Mouse (Mus musculus): ENCODE data around the gene Prickle4. TPM values are rescaled to one million over a fixed set of nuclear protein-coding genes. Genes with fewer than 3 reads are reported as not detected.

Gene Prickle4
- total and polyA plus RNA-seq, 3 experiments = 3.7 to 8.3 (median 3.9) TPM

- Histone ChIP-seq H3K79me2 (replicated peaks; ENCODE audit: control insufficient read depth, insufficient read depth, low read length) (no peaks in the 10 kb centered on the region), H3K36me3 (ENCODE audit: control insufficient read depth, insufficient read depth, low read length) (no peaks in the 10 kb centered on the region), H3K9ac (ENCODE audit: low read depth, low read length) (no peak within 1 kb of the TSS), H3K4me1 (ENCODE audit: control insufficient read depth, insufficient read depth, low read length) (no peaks in the 10 kb centered on the region), H3K27ac (no peak within 1 kb of the TSS), H3K4me3 (no peak within 1 kb of the TSS), H3K27me3 (ENCODE audit: control insufficient read depth, insufficient read depth, low read length) (no peaks in the 10 kb centered on the region)
- intact Hi-C loops (cut with DNase I) = no loop called here
- 78% methylated on average over 11 of the region's 11 CpGs for WGBS
- DNase-seq = no peak
- TF ChIP-seq POLR2A (IDR thresholded peaks at IDR 0.05; ENCODE audit: insufficient read depth, low read depth, low read length) = no peak
- no peak for TF ChIP-seq CTCF (IDR thresholded peaks at IDR 0.05)
- no peak for TF ChIP-seq EP300 (IDR thresholded peaks at IDR 0.05; ENCODE audit: insufficient read depth, low read depth, low read length)
Observed at GRCm38 (mm10) chr17:47726566-47726965, 32.0 kb upstream of the Prickle4 start, which contains the start of gene Pgc. Pgc (plus strand) TSS chr17:47726842.

- intact Hi-C loops (cut with DNase I) = no loop called here
- H3K9ac ChIP-seq (ENCODE audit: low read depth, low read length) = no peak overlapping the region
- H3K4me3 ChIP-seq = no peak overlapping the region
- H3K79me2 ChIP-seq (replicated peaks; ENCODE audit: control insufficient read depth, insufficient read depth, low read length) = no peaks in the 10 kb centered on the region
- WGBS = 11% methylated on average over 4 of the region's 4 CpGs
- no peaks in the 10 kb centered on the region for H3K4me1 ChIP-seq (ENCODE audit: control insufficient read depth, insufficient read depth, low read length)
- no peak overlapping the region for H3K27ac ChIP-seq
- TF ChIP-seq EP300 (IDR thresholded peaks at IDR 0.05; ENCODE audit: insufficient read depth, low read depth, low read length) = no peak
- no peak for TF ChIP-seq CTCF (IDR thresholded peaks at IDR 0.05)
- no peaks in the 10 kb centered on the region for H3K27me3 ChIP-seq (ENCODE audit: control insufficient read depth, insufficient read depth, low read length)
- H3K36me3 ChIP-seq (ENCODE audit: control insufficient read depth, insufficient read depth, low read length) = no peaks in the 10 kb centered on the region
- DNase-seq = no peak
Observed at GRCm38 (mm10) chr17:47721183-47721582, 26.6 kb upstream of the Prickle4 start.

- TF ChIP-seq EP300 (IDR thresholded peaks at IDR 0.05; ENCODE audit: insufficient read depth, low read depth, low read length) = no peak
- TF ChIP-seq CTCF (IDR thresholded peaks at IDR 0.05) = no peak
- no peak for TF ChIP-seq POLR2A (IDR thresholded peaks at IDR 0.05; ENCODE audit: insufficient read depth, low read depth, low read length)
- H3K27ac ChIP-seq = no peak overlapping the region
- 47% methylated on average over 3 of the region's 3 CpGs for WGBS
- no peaks in the 10 kb centered on the region for H3K36me3 ChIP-seq (ENCODE audit: control insufficient read depth, insufficient read depth, low read length)
- H3K4me1 ChIP-seq (ENCODE audit: control insufficient read depth, insufficient read depth, low read length) = no peaks in the 10 kb centered on the region
- no peaks in the 10 kb centered on the region for H3K27me3 ChIP-seq (ENCODE audit: control insufficient read depth, insufficient read depth, low read length)
- no peaks in the 10 kb centered on the region for H3K79me2 ChIP-seq (replicated peaks; ENCODE audit: control insufficient read depth, insufficient read depth, low read length)
- no peak overlapping the region for H3K9ac ChIP-seq (ENCODE audit: low read depth, low read length)
- intact Hi-C loops (cut with DNase I) = no loop called here
- no peak overlapping the region for H3K4me3 ChIP-seq
- no peak for DNase-seq
Observed at GRCm38 (mm10) chr17:47715037-47715436, 20.5 kb upstream of the Prickle4 start.

GRCm38 (mm10) chr17:47712889-47713571 lies 18.5 kb upstream of the Prickle4 start:
- no peak for DNase-seq
- H3K9ac ChIP-seq (ENCODE audit: low read depth, low read length) = no peak overlapping the region
- no peak overlapping the region for H3K27ac ChIP-seq
- TF ChIP-seq CTCF (IDR thresholded peaks at IDR 0.05) (no peak), EP300 (IDR thresholded peaks at IDR 0.05; ENCODE audit: insufficient read depth, low read depth, low read length) (no peak), POLR2A (IDR thresholded peaks at IDR 0.05; ENCODE audit: insufficient read depth, low read depth, low read length) (no peak)
- H3K27me3 ChIP-seq (ENCODE audit: control insufficient read depth, insufficient read depth, low read length) = no peaks in the 10 kb centered on the region
- H3K79me2 ChIP-seq (replicated peaks; ENCODE audit: control insufficient read depth, insufficient read depth, low read length) = no peaks in the 10 kb centered on the region
- 62% methylated on average over 9 of the region's 22 CpGs for WGBS
- H3K4me1 ChIP-seq (ENCODE audit: control insufficient read depth, insufficient read depth, low read length) = no peaks in the 10 kb centered on the region
- H3K4me3 ChIP-seq = no peak overlapping the region
- no peaks in the 10 kb centered on the region for H3K36me3 ChIP-seq (ENCODE audit: control insufficient read depth, insufficient read depth, low read length)
- intact Hi-C loops (cut with DNase I) = no loop called here

- intact Hi-C loops (cut with DNase I) = no loop called here
- Histone ChIP-seq H3K9ac (ENCODE audit: low read depth, low read length) (no peak overlapping the region), H3K27ac (no peak overlapping the region), H3K27me3 (ENCODE audit: control insufficient read depth, insufficient read depth, low read length) (no peaks in the 10 kb centered on the region), H3K4me3 (no peak overlapping the region), H3K36me3 (ENCODE audit: control insufficient read depth, insufficient read depth, low read length) (no peaks in the 10 kb centered on the region), H3K79me2 (replicated peaks; ENCODE audit: control insufficient read depth, insufficient read depth, low read length) (no peaks in the 10 kb centered on the region), H3K4me1 (ENCODE audit: control insufficient read depth, insufficient read depth, low read length) (no peaks in the 10 kb centered on the region)
- 30% methylated on average over 6 of the region's 6 CpGs for WGBS
- no peak for TF ChIP-seq POLR2A (IDR thresholded peaks at IDR 0.05; ENCODE audit: insufficient read depth, low read depth, low read length)
- TF ChIP-seq CTCF (IDR thresholded peaks at IDR 0.05) = no peak
- no peak for TF ChIP-seq EP300 (IDR thresholded peaks at IDR 0.05; ENCODE audit: insufficient read depth, low read depth, low read length)
- DNase-seq = no peak
Observed at GRCm38 (mm10) chr17:47711883-47712282, 17.3 kb upstream of the Prickle4 start.

GRCm38 (mm10) chr17:47710036-47710435 lies 15.5 kb upstream of the Prickle4 start:
- Histone ChIP-seq H3K4me1 (ENCODE audit: control insufficient read depth, insufficient read depth, low read length) (no peaks in the 10 kb centered on the region), H3K36me3 (ENCODE audit: control insufficient read depth, insufficient read depth, low read length) (no peaks in the 10 kb centered on the region), H3K4me3 (no peak overlapping the region), H3K9ac (ENCODE audit: low read depth, low read length) (no peak overlapping the region), H3K79me2 (replicated peaks; ENCODE audit: control insufficient read depth, insufficient read depth, low read length) (no peaks in the 10 kb centered on the region), H3K27ac (no peak overlapping the region), H3K27me3 (ENCODE audit: control insufficient read depth, insufficient read depth, low read length) (no peaks in the 10 kb centered on the region)
- intact Hi-C loops (cut with DNase I) = no loop called here
- 74% methylated on average over 3 of the region's 3 CpGs for WGBS
- no peak for TF ChIP-seq CTCF (IDR thresholded peaks at IDR 0.05)
- TF ChIP-seq EP300 (IDR thresholded peaks at IDR 0.05; ENCODE audit: insufficient read depth, low read depth, low read length) = no peak
- TF ChIP-seq POLR2A (IDR thresholded peaks at IDR 0.05; ENCODE audit: insufficient read depth, low read depth, low read length) = no peak
- DNase-seq = no peak
